Mouse (Mus musculus) CH12.LX (cell line): ENCODE data around the gene Fgfr1op. TPM values are rescaled to one million over a fixed set of nuclear protein-coding genes. Genes with fewer than 3 reads are reported as not detected.

Experiments used
- DNase-seq: peaks from one replicate; pipeline ENCODE4 v3.0.0-alpha.2; 2013; ENCODE audit errors: extremely low read depth
- H3K27ac ChIP-seq: 2 replicates; pipeline ENCODE4 v1.5.1; 2012; ENCODE audit warnings: low read depth, mild to moderate bottlenecking, control low read depth, moderate library complexity; ENCODE audit not compliant: insufficient read depth
- H3K27me3 ChIP-seq: replicated peaks from 2 replicates; pipeline ENCODE3; 2012; ENCODE audit warnings: inconsistent platforms
- H3K36me3 ChIP-seq, 2 experiments: replicated peaks in 1 of 2; 2 replicates each; pipeline versions ENCODE3 to v1.6.1; 2012; ENCODE audit warnings: inconsistent platforms in 1 of 2, low read length in 1 of 2, mild to moderate bottlenecking in 1 of 2, mixed read lengths in 1 of 2, moderate library complexity in 1 of 2; ENCODE audit not compliant: control insufficient read depth in 1 of 2, insufficient read depth in 1 of 2
- H3K4me1 ChIP-seq, 2 experiments: 2 replicates each; pipeline ENCODE4 v1.6.1; 2012; ENCODE audit warnings: inconsistent platforms in 1 of 2, moderate library complexity in 1 of 2; ENCODE audit not compliant: insufficient read depth in 2 of 2, control insufficient read depth in 1 of 2
- H3K4me2 ChIP-seq: 2 replicates; pipeline ENCODE4 v1.6.1; 2012; ENCODE audit warnings: low read depth, mild to moderate bottlenecking, control low read depth; ENCODE audit not compliant: poor library complexity, insufficient read depth, severe bottlenecking
- H3K4me3 ChIP-seq, 3 experiments: fragments of 150-350 bp in 1 of 3; sonication (generic) in 1 of 3; replicated peaks in 1 of 3; 2 replicates each; pipeline versions ENCODE3 to v1.5.1; 2011 to 2012; ENCODE audit warnings: low read depth in 2 of 3, low read length in 2 of 3, mild to moderate bottlenecking in 2 of 3, moderate library complexity in 2 of 3, control low read depth in 1 of 3, improper control_type of control experiment in 1 of 3, inconsistent platforms in 1 of 3, mixed read lengths in 1 of 3; ENCODE audit not compliant: poor library complexity in 1 of 3
- H3K79me2 ChIP-seq: replicated peaks from 2 replicates; pipeline ENCODE4 v1.6.1; 2012; ENCODE audit warnings: mild to moderate bottlenecking, moderate library complexity; ENCODE audit not compliant: control insufficient read depth, poor library complexity, insufficient read depth, severe bottlenecking; ENCODE audit errors: extremely low read depth
- H3K9ac ChIP-seq: 2 replicates; pipeline ENCODE4 v1.6.1; 2012; ENCODE audit warnings: low read depth, mild to moderate bottlenecking, control low read depth, moderate library complexity; ENCODE audit not compliant: insufficient read depth
- H3K9me3 ChIP-seq: replicated peaks from 2 replicates; pipeline ENCODE3; 2012; ENCODE audit warnings: low read length, inconsistent platforms, mixed read lengths
- BHLHE40 ChIP-seq: IDR thresholded peaks from 2 replicates; pipeline ENCODE4 v1.6.1; 2011; ENCODE audit warnings: mild to moderate bottlenecking, low read depth, low read length, improper control_type of control experiment
- CHD1 ChIP-seq: IDR thresholded peaks from 2 replicates; pipeline ENCODE4 v1.6.1; 2012; ENCODE audit warnings: low read depth, low read length, improper control_type of control experiment, inconsistent platforms
- E2F4 ChIP-seq: IDR thresholded peaks from 2 replicates; pipeline ENCODE4 v1.6.1; 2011; ENCODE audit warnings: low read depth, low read length, improper control_type of control experiment; ENCODE audit not compliant: insufficient replicate concordance
- ELF1 ChIP-seq: IDR thresholded peaks from 2 replicates; pipeline ENCODE4 v1.6.1; 2014; ENCODE audit warnings: low read depth, mild to moderate bottlenecking, inconsistent platforms, low read length, improper control_type of control experiment
- EP300 ChIP-seq: IDR thresholded peaks from 2 replicates; pipeline ENCODE4 v1.6.1; 2011; ENCODE audit warnings: low read length, improper control_type of control experiment
- ETS1 ChIP-seq: conservative IDR thresholded peaks from 2 replicates; pipeline ENCODE4 v1.6.1; 2012; ENCODE audit warnings: low read depth, mild to moderate bottlenecking, inconsistent platforms, low read length, improper control_type of control experiment, moderate library complexity
- HCFC1 ChIP-seq: IDR thresholded peaks from 2 replicates; pipeline ENCODE4 v1.6.1; 2012; ENCODE audit warnings: low read depth, mild to moderate bottlenecking, inconsistent platforms, low read length, improper control_type of control experiment
- IRF4 ChIP-seq: IDR thresholded peaks from 2 replicates; pipeline ENCODE4 v1.6.1; 2014; ENCODE audit warnings: low read depth, mild to moderate bottlenecking, inconsistent platforms, low read length, improper control_type of control experiment
- JUN ChIP-seq: IDR thresholded peaks from 2 replicates; pipeline ENCODE4 v1.6.1; 2011; ENCODE audit warnings: low read depth, mild to moderate bottlenecking, low read length, improper control_type of control experiment, moderate library complexity; ENCODE audit not compliant: insufficient read depth
- KAT2A ChIP-seq: IDR thresholded peaks from 2 replicates; pipeline ENCODE4 v1.6.1; 2012; ENCODE audit warnings: low read length, improper control_type of control experiment, inconsistent platforms; ENCODE audit not compliant: insufficient replicate concordance
- MAX ChIP-seq: IDR thresholded peaks from 2 replicates; pipeline ENCODE4 v1.6.1; 2011; ENCODE audit warnings: low read length, improper control_type of control experiment
- MAZ ChIP-seq: IDR thresholded peaks from 2 replicates; pipeline ENCODE4 v1.6.1; 2012; ENCODE audit warnings: low read depth, mild to moderate bottlenecking, inconsistent platforms, low read length, improper control_type of control experiment, moderate library complexity
- MEF2A ChIP-seq: IDR thresholded peaks from 2 replicates; pipeline ENCODE4 v1.6.1; 2014; ENCODE audit warnings: low read depth, mild to moderate bottlenecking, inconsistent platforms, low read length, improper control_type of control experiment, borderline replicate concordance
- MXI1 ChIP-seq: IDR thresholded peaks from 2 replicates; pipeline ENCODE4 v1.6.1; 2011; ENCODE audit warnings: mild to moderate bottlenecking, low read depth, low read length, improper control_type of control experiment
- PAX5 ChIP-seq: IDR thresholded peaks from 2 replicates; pipeline ENCODE4 v1.6.1; 2012; ENCODE audit warnings: low read length, inconsistent platforms, mixed read lengths
- RAD21 ChIP-seq: IDR thresholded peaks from 2 replicates; pipeline ENCODE4 v1.6.1; 2011; ENCODE audit warnings: low read depth, mild to moderate bottlenecking, low read length, improper control_type of control experiment, moderate library complexity
- SIN3A ChIP-seq: IDR thresholded peaks from 2 replicates; pipeline ENCODE4 v1.6.1; 2012; ENCODE audit warnings: low read length, improper control_type of control experiment, inconsistent platforms
- TCF12 ChIP-seq: IDR thresholded peaks from 2 replicates; pipeline ENCODE4 v1.6.1; 2014; ENCODE audit warnings: low read depth, mild to moderate bottlenecking, inconsistent platforms, low read length, improper control_type of control experiment
- USF2 ChIP-seq: conservative IDR thresholded peaks from 2 replicates; pipeline ENCODE4 v1.6.1; 2011; ENCODE audit warnings: low read depth, low read length, improper control_type of control experiment
- ZC3H11A ChIP-seq: IDR thresholded peaks from 2 replicates; pipeline ENCODE4 v1.6.1; 2012; ENCODE audit warnings: low read depth, mild to moderate bottlenecking, inconsistent platforms, low read length, improper control_type of control experiment
- ZKSCAN1 ChIP-seq: IDR thresholded peaks from 2 replicates; pipeline ENCODE4 v1.6.1; 2012; ENCODE audit warnings: low read depth, inconsistent platforms, low read length, improper control_type of control experiment, borderline replicate concordance
- ZNF384 ChIP-seq: IDR thresholded peaks from 2 replicates; pipeline ENCODE4 v1.6.1; 2012; ENCODE audit warnings: low read depth, low read length, improper control_type of control experiment, inconsistent platforms
- dilution Hi-C: fragments of 300-500 bp; cut with MboI; formaldehyde crosslinking; loops from 2 replicates; pipeline ENCODE4 v1.14.3; 2020; ENCODE audit warnings: low sequenced_read_pairs; ENCODE audit not compliant: extremely low pct_unique_long_range_greater_than_20kb, extremely low pct_ligation_motif_present
- in situ Hi-C: fragments of 300-500 bp; cut with MboI; formaldehyde crosslinking; loops from 3 replicates; pipeline ENCODE4 v1.14.3; 2019; ENCODE audit warnings: low sequenced_read_pairs, low pct_ligation_motif_present, low pct_unique_long_range_greater_than_20kb, mixed read lengths
- polyA plus RNA-seq: library from polyadenylated mRNA; unstranded; fragments of >175 nt; gene quantifications from 2 replicates; pipeline ENCODE4 v1.2.1, GENCODE M21; 2012; ENCODE audit warnings: low read depth; ENCODE audit not compliant: insufficient read length
- total RNA-seq, 2 experiments: library from RNA; depleted of rRNA; stranded (reverse); fragments of 300-350 nt in 1 of 2; fragments of >200 nt in 1 of 2; gene quantifications; 2 replicates each; pipeline ENCODE4 v1.2.3; 2012 to 2014

Fgfr1op gene
- total and polyA plus RNA-seq, 3 experiments: 29.8 to 56.3 (median 46.9) TPM

DNA sequence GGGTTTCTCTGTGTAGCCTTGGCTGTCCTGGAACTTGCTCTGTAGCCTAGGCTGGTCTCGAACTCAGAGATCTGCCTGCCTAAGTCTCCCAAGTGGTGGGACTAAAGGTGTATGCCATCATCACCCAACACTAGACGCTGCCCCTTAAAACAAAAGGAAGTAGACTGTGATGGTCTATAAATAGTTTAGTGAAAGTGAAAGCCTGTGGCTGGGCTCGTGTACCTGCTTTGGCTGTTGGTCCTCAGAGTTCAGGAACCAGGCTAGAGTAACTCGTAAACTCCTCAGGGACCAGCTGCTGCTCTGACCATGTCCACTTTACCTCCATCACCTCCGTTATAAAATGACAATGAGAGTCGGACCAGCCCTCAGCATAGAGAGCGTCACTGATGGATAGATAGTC lies 5.0 kb downstream of the Fgfr1op start:
- H3K9ac ChIP-seq: no peak overlapping the region
- no peaks in the 10 kb centered on the region for H3K27me3 ChIP-seq
- H3K79me2 ChIP-seq: no peaks in the 10 kb centered on the region; the same call in 1 of the 2 replicates
- H3K36me3 ChIP-seq: peaks cover 34 to 59% of the 10 kb centered on the region in 2 experiments
- DNase-seq: peak; percentile 59
- H3K9me3 ChIP-seq: no peaks in the 10 kb centered on the region
- dilution Hi-C loops: no loop called here
- H3K4me2 ChIP-seq: no peak overlapping the region
- H3K4me3 ChIP-seq: no peak overlapping the region
- no peak overlapping the region for H3K27ac ChIP-seq
- in situ Hi-C loops: no loop called here
- peaks cover 9 to 40% of the 10 kb centered on the region in 2 experiments for H3K4me1 ChIP-seq
- TF ChIP-seq MEF2A: peak; percentile 91
- TF ChIP-seq BHLHE40: peak; percentile 79
- TF ChIP-seq SIN3A: peak; percentile 31; the same call in 1 of the 2 replicates
- peak; percentile 59 for TF ChIP-seq ETS1
- TF ChIP-seq ZNF384: no peak
- TF ChIP-seq ZKSCAN1: no peak
- TF ChIP-seq IRF4: 0 out of 2 replicates have a peak, but pooled peaks have one; percentile 35
- peak; percentile 46; the same call in 1 of the 2 replicates for TF ChIP-seq MXI1

DNA sequence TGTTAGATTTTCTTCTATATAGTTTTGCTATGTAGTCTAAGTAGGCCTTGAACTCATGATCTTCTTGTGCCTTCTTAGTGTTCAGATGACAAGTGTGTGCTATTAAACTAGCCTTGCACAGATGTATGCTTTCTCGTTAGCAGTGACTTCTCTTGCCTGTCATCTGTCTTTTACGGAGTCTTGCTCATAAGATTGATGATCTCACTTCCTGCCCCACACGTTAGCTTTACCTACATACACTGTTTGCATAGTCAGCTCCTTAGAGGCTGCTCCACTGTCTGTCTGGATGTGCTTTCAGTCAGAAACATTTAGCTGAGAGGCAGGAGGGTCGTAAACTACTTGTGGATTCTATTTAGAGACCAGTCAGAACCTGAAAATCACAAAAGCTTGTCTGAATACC lies 5.8 kb downstream of the Fgfr1op start:
- H3K27me3 ChIP-seq: no peaks in the 10 kb centered on the region
- peaks cover 40 to 67% of the 10 kb centered on the region in 2 experiments for H3K36me3 ChIP-seq
- H3K4me3 ChIP-seq: no peak overlapping the region
- TF ChIP-seq BHLHE40: no peak
- TF ChIP-seq ETS1: peak; percentile 51
- H3K4me2 ChIP-seq: no peak overlapping the region
- H3K9ac ChIP-seq: no peak overlapping the region
- H3K79me2 ChIP-seq: no peaks in the 10 kb centered on the region
- in situ Hi-C loops: no loop called here
- no peak overlapping the region for H3K27ac ChIP-seq
- dilution Hi-C loops: no loop called here
- H3K9me3 ChIP-seq: no peaks in the 10 kb centered on the region
- peaks cover 9 to 40% of the 10 kb centered on the region in 2 experiments for H3K4me1 ChIP-seq
- DNase-seq: peak; percentile 49

GRCm38 (mm10) chr17:8177090-8177489 lies 11.8 kb downstream of the Fgfr1op start:
- Histone ChIP-seq H3K4me3 (no peak overlapping the region), H3K4me2 (no peak overlapping the region), H3K36me3 (peaks cover 57 to 87% of the 10 kb centered on the region in 2 experiments), H3K4me1 (peaks cover 0 to 2% of the 10 kb centered on the region in 2 experiments; a peak in 1 of 4 replicates), H3K79me2 (no peaks in the 10 kb centered on the region), H3K9ac (no peak overlapping the region), H3K27me3 (no peaks in the 10 kb centered on the region), H3K9me3 (no peaks in the 10 kb centered on the region), H3K27ac (no peak overlapping the region)
- no peak for DNase-seq
- TF ChIP-seq RAD21 (no peak), EP300 (no peak), ZC3H11A (no peak), CHD1 (no peak), MEF2A (no peak), TCF12 (no peak), MAZ (no peak), IRF4 (no peak), MAX (no peak), BHLHE40 (no peak), USF2 (no peak), MXI1 (no peak), HCFC1 (no peak), JUN (no peak), ELF1 (no peak), PAX5 (no peak), KAT2A (no peak), E2F4 (no peak)
- in situ Hi-C loops: no loop called here
- dilution Hi-C loops: no loop called here
